Mouse (Mus musculus) lung, postnatal 0 days (tissue): ENCODE results near the gene Paqr9. TPM values are rescaled to one million over a fixed set of nuclear protein-coding genes. Genes with fewer than 3 reads are reported as not detected.

Experiments used
- ATAC-seq: fragments of 200-750 bp; cut with Nextera tagmentation; 2 replicates; pipeline ENCODE4 v1.8.0; 2017; ENCODE audit warnings: moderate library complexity
- DNase-seq: peaks from one replicate; pipeline ENCODE4 v3.0.0-alpha.2; 2016; ENCODE audit warnings: low spot score
- H3K27ac ChIP-seq: fragments of 300-500 bp; sonication (generic); 2 replicates; pipeline ENCODE4 v1.5.1; 2014; ENCODE audit warnings: antibody characterized with exemption, mild to moderate bottlenecking, low read length, mixed read lengths
- H3K27me3 ChIP-seq: fragments of 300-500 bp; sonication (generic); replicated peaks from 2 replicates; pipeline ENCODE4 v1.6.1; 2014; ENCODE audit warnings: low read length, mixed read lengths; ENCODE audit not compliant: insufficient read depth
- H3K36me3 ChIP-seq: fragments of 300-500 bp; sonication (generic); 2 replicates; pipeline ENCODE4 v1.6.1; 2014; ENCODE audit warnings: low read length, mixed read lengths; ENCODE audit not compliant: insufficient read depth
- H3K4me1 ChIP-seq: fragments of 300-500 bp; sonication (generic); 2 replicates; pipeline ENCODE4 v1.6.1; 2014; ENCODE audit warnings: antibody characterized with exemption, low read depth, low read length, mixed read lengths; ENCODE audit not compliant: insufficient read depth
- H3K4me2 ChIP-seq: fragments of 300-500 bp; sonication (generic); replicated peaks from 2 replicates; pipeline ENCODE4 v1.6.1; 2014; ENCODE audit warnings: low read depth, mild to moderate bottlenecking, low read length, moderate library complexity, mixed read lengths
- H3K4me3 ChIP-seq: fragments of 300-500 bp; sonication (generic); 2 replicates; pipeline ENCODE4 v1.5.1; 2014; ENCODE audit warnings: low read depth, low read length
- H3K9ac ChIP-seq: fragments of 300-500 bp; sonication (generic); replicated peaks from 2 replicates; pipeline ENCODE4 v1.6.1; 2014; ENCODE audit warnings: low read depth, mild to moderate bottlenecking
- H3K9me3 ChIP-seq: fragments of 300-500 bp; sonication (generic); 2 replicates; pipeline ENCODE4 v1.6.1; 2016; ENCODE audit warnings: low read length, mixed read lengths
- CTCF ChIP-seq: IDR thresholded peaks from 2 replicates; pipeline ENCODE4 v1.5.1; 2016; ENCODE audit warnings: antibody characterized with exemption, mild to moderate bottlenecking
- EP300 ChIP-seq: IDR thresholded peaks from 2 replicates; pipeline ENCODE4 v1.6.1; 2016; ENCODE audit warnings: antibody characterized with exemption, mild to moderate bottlenecking, control low read depth
- WGBS: fragments of 180-500 bp; shearing (Covaris S2); extraction: QIAGEN DNeasy Blood & Tissue Kit; methylation state at CpG from one replicate; pipeline ENCODE4 v1.1.7; 2014; 5-methylcytosine and 5-hydroxymethylcytosine counted together
- polyA plus RNA-seq: library from polyadenylated mRNA; unstranded; fragments of >200 nt; fragmentation: Nextera tagmentation; extraction: Ambion mirVana; gene quantifications from 2 replicates; pipeline ENCODE4 v1.2.1, GENCODE M21; 2015

Gene Paqr9
- polyA plus RNA-seq, 1 experiment from 2014 or later = 0.16 TPM

GRCm38 (mm10) chr9:95554231-95555221 is 4.9 kb upstream of the Paqr9 start:
- Histone ChIP-seq H3K27ac (no peak overlapping the region), H3K4me2 (no peak overlapping the region), H3K27me3 (peaks cover 17% of the 10 kb centered on the region), H3K4me3 (no peak overlapping the region), H3K9ac (no peak overlapping the region), H3K4me1 (no peaks in the 10 kb centered on the region), H3K9me3 (no peaks in the 10 kb centered on the region), H3K36me3 (no peaks in the 10 kb centered on the region)
- no peak for ATAC-seq
- TF ChIP-seq EP300 (no peak), CTCF (no peak)
- 67% methylated on average over 18 of the region's 18 CpGs for WGBS
- DNase-seq = no peak

GRCm38 (mm10) chr9:95555233-95555740 is 4.2 kb upstream of the Paqr9 start:
- ATAC-seq (no peak), DNase-seq (no peak)
- Histone ChIP-seq H3K9ac (no peak overlapping the region), H3K27ac (no peak overlapping the region), H3K4me2 (no peak overlapping the region), H3K27me3 (peaks cover 24% of the 10 kb centered on the region), H3K9me3 (no peaks in the 10 kb centered on the region), H3K4me3 (no peak overlapping the region), H3K36me3 (no peaks in the 10 kb centered on the region), H3K4me1 (no peaks in the 10 kb centered on the region; the same call in 1 of the 2 replicates)
- no peak for TF ChIP-seq CTCF
- TF ChIP-seq EP300 = no peak
- 64% methylated on average over 5 of the region's 5 CpGs for WGBS

GRCm38 (mm10) chr9:95556067-95556512 is 3.4 kb upstream of the Paqr9 start:
- H3K27me3 ChIP-seq = peaks cover 32% of the 10 kb centered on the region

GRCm38 (mm10) chr9:95557722-95558121 is 1.7 kb upstream of the Paqr9 start:
- no peaks in the 10 kb centered on the region for H3K36me3 ChIP-seq
- 43% methylated on average over 6 of the region's 6 CpGs for WGBS
- no peaks in the 10 kb centered on the region; the same call in 1 of the 2 replicates for H3K4me1 ChIP-seq
- H3K27me3 ChIP-seq = peaks cover 37% of the 10 kb centered on the region
- H3K4me3 ChIP-seq = no peak overlapping the region
- H3K27ac ChIP-seq = no peak overlapping the region
- DNase-seq (no peak), ATAC-seq (no peak)
- TF ChIP-seq EP300 = no peak
- TF ChIP-seq CTCF = no peak
- H3K4me2 ChIP-seq = no peak overlapping the region
- H3K9me3 ChIP-seq = no peaks in the 10 kb centered on the region
- no peak overlapping the region for H3K9ac ChIP-seq

More at GRCm38 (mm10) chr9:95556067-95556512, 3.4 kb upstream of the Paqr9 start:
- H3K4me3 ChIP-seq = no peak overlapping the region
- H3K27ac ChIP-seq = no peak overlapping the region
- 91% methylated on average over 4 of the region's 4 CpGs for WGBS
- TF ChIP-seq EP300 = no peak
- no peak for TF ChIP-seq CTCF
- no peak for DNase-seq
- H3K4me2 ChIP-seq = no peak overlapping the region
- H3K36me3 ChIP-seq = no peaks in the 10 kb centered on the region
- H3K9ac ChIP-seq = no peak overlapping the region
- no peak for ATAC-seq
- no peaks in the 10 kb centered on the region; the same call in 1 of the 2 replicates for H3K4me1 ChIP-seq
- H3K9me3 ChIP-seq = no peaks in the 10 kb centered on the region

GRCm38 (mm10) chr9:95558726-95559058 is 765 bp upstream of the Paqr9 start:
- 10% methylated on average over 11 of the region's 11 CpGs for WGBS
- Histone ChIP-seq H3K9me3 (no peaks in the 10 kb centered on the region), H3K9ac (no peak overlapping the region), H3K4me1 (no peaks in the 10 kb centered on the region; the same call in 1 of the 2 replicates), H3K27me3 (peaks cover 37% of the 10 kb centered on the region), H3K36me3 (no peaks in the 10 kb centered on the region), H3K4me3 (peak overlapping the region; percentile 57; the same call in 1 of the 2 replicates), H3K27ac (no peak overlapping the region), H3K4me2 (peak overlapping the region; percentile 98; the same call in 1 of the 2 replicates)
- TF ChIP-seq EP300 = no peak
- TF ChIP-seq CTCF = no peak
- no peak for ATAC-seq
- no peak for DNase-seq
